Mouse (Mus musculus) liver, adult (tissue): ENCODE measurements around the gene Pbx1.

ENCODE experiments used
- GATA4 ChIP-seq: IDR thresholded peaks from 2 replicates; pipeline ENCODE4 v1.6.1; 2014; ENCODE audit warnings: mild to moderate bottlenecking, low read length; ENCODE audit not compliant: insufficient replicate concordance

Gene Pbx1

GRCm38 (mm10) chr1:168268224-168268623, 163.8 kb downstream of the Pbx1 start:
- TF ChIP-seq GATA4, result no peak

- no peak for TF ChIP-seq GATA4
These were observed 166.3 kb downstream of the Pbx1 start for GRCm38 (mm10) chr1:168265594-168266390.

- TF ChIP-seq GATA4, result no peak
These were observed 167.0 kb downstream of the Pbx1 start for GRCm38 (mm10) chr1:168265090-168265489.

- no peak for TF ChIP-seq GATA4
These were observed 171.7 kb downstream of the Pbx1 start for GRCm38 (mm10) chr1:168260391-168260790.

- TF ChIP-seq GATA4, result no peak
These were observed 173.2 kb downstream of the Pbx1 start for GRCm38 (mm10) chr1:168258856-168259255.

- no peak for TF ChIP-seq GATA4
These were observed 176.6 kb downstream of the Pbx1 start for GRCm38 (mm10) chr1:168255347-168255908.

- TF ChIP-seq GATA4, result no peak
These were observed 184.9 kb downstream of the Pbx1 start for GRCm38 (mm10) chr1:168246968-168247724.

GRCm38 (mm10) chr1:168245539-168245938, 186.5 kb downstream of the Pbx1 start:
- no peak for TF ChIP-seq GATA4

GRCm38 (mm10) chr1:168243759-168244158, 188.3 kb downstream of the Pbx1 start:
- TF ChIP-seq GATA4, result no peak

GRCm38 (mm10) chr1:168243068-168243467, 189.0 kb downstream of the Pbx1 start:
- TF ChIP-seq GATA4, result no peak

- no peak for TF ChIP-seq GATA4
These were observed 190.8 kb downstream of the Pbx1 start for GRCm38 (mm10) chr1:168241316-168241715.

- TF ChIP-seq GATA4, result no peak
These were observed 191.2 kb downstream of the Pbx1 start for GRCm38 (mm10) chr1:168240846-168241245.

GRCm38 (mm10) chr1:168240386-168240785, 191.7 kb downstream of the Pbx1 start:
- no peak for TF ChIP-seq GATA4

GRCm38 (mm10) chr1:168236101-168236500, 196.0 kb downstream of the Pbx1 start:
- no peak for TF ChIP-seq GATA4

GRCm38 (mm10) chr1:168234355-168234754, 197.7 kb downstream of the Pbx1 start:
- TF ChIP-seq GATA4, result no peak

- TF ChIP-seq GATA4, result no peak
These were observed 198.9 kb downstream of the Pbx1 start for GRCm38 (mm10) chr1:168233182-168233581.
